Mouse (Mus musculus) liver, embryonic 14.5 days (tissue): ENCODE data around the gene Efna5.

Experiments used
- CTCF ChIP-seq: IDR thresholded peaks from 2 replicates; pipeline ENCODE4 v1.5.1; 2016; ENCODE audit warnings: antibody characterized with exemption, low read depth, control low read depth
- EP300 ChIP-seq: IDR thresholded peaks from 2 replicates; pipeline ENCODE4 v1.6.1; 2016; ENCODE audit warnings: antibody characterized with exemption, low read depth

GRCm38 (mm10) chr17:62862298-62862999 lies 18.7 kb downstream of the Efna5 start:
- no peak for TF ChIP-seq CTCF
- TF ChIP-seq EP300: no peak
